ENCODE assay signal across 10 mouse cellular contexts in genomic region chr11:86954616-86955270, GRCm38 (mm10). TPM values are rescaled to one million over a fixed set of nuclear protein-coding genes. Genes with fewer than 3 reads are reported as not detected.
DNase-seq lines count a peak whose midpoint lies in the region; ATAC-seq and TF ChIP-seq lines count a peak whose summit lies in the region.
"Had no signal": no experiment of that assay in that cellular context is flagged by ENCODE, and none has a peak within 500 bp of the region (broad histone marks: within the 10 kb centered on the region; RNA-seq: fewer than 3 reads in every experiment).

No protein-coding gene starts in this region.

- no peaks in the 10 kb centered on the region for H3K36me3 ChIP-seq in hindbrain, embryonic 13.5 days
- H3K36me3 ChIP-seq in hindbrain, postnatal 0 days (ENCODE audit: insufficient read depth, low read length), result no peaks in the 10 kb centered on the region
- H3K36me3 ChIP-seq in forebrain, embryonic 10.5 days (replicated peaks), result no peaks in the 10 kb centered on the region
- H3K36me3 ChIP-seq: midbrain, embryonic 13.5 days had no signal

- WGBS in hindbrain, embryonic 13.5 days, result 79% methylated on average over 15 of the region's 15 CpGs
- 66% methylated on average over 15 of the region's 15 CpGs for WGBS in hindbrain, postnatal 0 days
- WGBS in forebrain, embryonic 10.5 days, result 88% methylated on average over 15 of the region's 15 CpGs

- H3K27me3 ChIP-seq in hindbrain, embryonic 13.5 days, result no peaks in the 10 kb centered on the region
- no peaks in the 10 kb centered on the region for H3K27me3 ChIP-seq in hindbrain, postnatal 0 days (ENCODE audit: insufficient read depth, low read length)
- no peaks in the 10 kb centered on the region for H3K27me3 ChIP-seq in forebrain, embryonic 10.5 days (ENCODE audit: poor library complexity, severe bottlenecking)
- H3K27me3 ChIP-seq: midbrain, embryonic 13.5 days had no signal

- H3K4me1 ChIP-seq in hindbrain, embryonic 13.5 days (replicated peaks), result peaks cover 44% of the 10 kb centered on the region
- H3K4me1 ChIP-seq in hindbrain, postnatal 0 days (ENCODE audit: insufficient read depth, low read length), result peaks cover 4% of the 10 kb centered on the region; the same call in 1 of the 2 replicates
- H3K4me1 ChIP-seq in forebrain, embryonic 10.5 days, result peaks cover 61% of the 10 kb centered on the region

- ATAC-seq in hindbrain, embryonic 13.5 days (ENCODE audit: low FRiP score), result no peak
- no peak for ATAC-seq in hindbrain, postnatal 0 days
- ATAC-seq: midbrain, embryonic 13.5 days had no signal

- no peak overlapping the region for H3K4me2 ChIP-seq in hindbrain, embryonic 13.5 days
- no peak overlapping the region for H3K4me2 ChIP-seq in hindbrain, postnatal 0 days (ENCODE audit: low read depth, low read length)
- H3K4me2 ChIP-seq: midbrain, embryonic 13.5 days had no signal

- 0 out of 2 replicates have a peak overlapping the region, but pooled peaks have one; percentile 18 for H3K27ac ChIP-seq in hindbrain, embryonic 13.5 days
- H3K27ac ChIP-seq in hindbrain, postnatal 0 days, result no peak overlapping the region
- no peak overlapping the region for H3K27ac ChIP-seq in forebrain, embryonic 10.5 days
- H3K27ac ChIP-seq: midbrain, embryonic 13.5 days had no signal

- H3K9ac ChIP-seq in hindbrain, embryonic 13.5 days, result no peak overlapping the region
- H3K9ac ChIP-seq in hindbrain, postnatal 0 days (replicated peaks; ENCODE audit: low read length), result no peak overlapping the region
- H3K9ac ChIP-seq: midbrain, embryonic 13.5 days had no signal

- no peaks in the 10 kb centered on the region for H3K9me3 ChIP-seq in hindbrain, embryonic 13.5 days
- H3K9me3 ChIP-seq in hindbrain, postnatal 0 days (ENCODE audit: low read length), result no peaks in the 10 kb centered on the region
- no peaks in the 10 kb centered on the region for H3K9me3 ChIP-seq in forebrain, embryonic 10.5 days
- H3K9me3 ChIP-seq: midbrain, embryonic 13.5 days had no signal

- no peak overlapping the region for H3K4me3 ChIP-seq in hindbrain, embryonic 13.5 days
- H3K4me3 ChIP-seq in hindbrain, postnatal 0 days (ENCODE audit: low read length), result no peak overlapping the region
- H3K4me3 ChIP-seq in forebrain, embryonic 10.5 days, result no peak overlapping the region
- H3K4me3 ChIP-seq: midbrain, embryonic 13.5 days had no signal

- no peak for DNase-seq in hindbrain, postnatal 0 days (ENCODE audit: low spot score)
- peak; percentile 69 to 80 for DNase-seq in heart, adult 18-20 months
- peak; percentile 55 for DNase-seq in heart, postnatal 4 days
- DNase-seq in lung, postnatal 14 days, result peak; percentile 50
- DNase-seq in forebrain, embryonic 10.5 days (ENCODE audit: extremely low spot score, low spot score), result no peak
- DNase-seq in layer of hippocampus, postnatal 36 days, result no peak
- no peak for DNase-seq in thymus, postnatal 36 days
- DNase-seq: cerebellum, adult 9-11 months had no signal

- TF ChIP-seq CTCF in hindbrain, postnatal 0 days (IDR thresholded peaks at IDR 0.05; ENCODE audit: low read depth), result no peak

RNA-seq across cellular contexts. Expression of gene Ypel2, which starts 38.8 kb away (rescaled TPM):
- polyA plus RNA-seq in hindbrain, embryonic 13.5 days (2015; fragmentation: Nextera tagmentation; extraction: Ambion mirVana), result 4.7 and 5.0 TPM in 2 replicates
- 2.7 and 4.6 TPM in 2 replicates for total RNA-seq in hindbrain, postnatal 0 days (2014; rRNA removed)
- polyA plus RNA-seq in hindbrain, postnatal 0 days (2015; fragmentation: Nextera tagmentation; extraction: Ambion mirVana), result 3.4 and 3.6 TPM in 2 replicates
- 10 to 100 TPM; 21.4 to 25.5 TPM for total RNA-seq in heart, adult 18-20 months (2021)
- total RNA-seq in heart, postnatal 4 days (2021), result 10 to 100 TPM; 18.9 to 22.7 TPM
- polyA plus RNA-seq in forebrain, embryonic 10.5 days (2016; fragmentation: Nextera tagmentation; extraction: Ambion mirVana), result 2.9 and 3.2 TPM in 2 replicates
- total RNA-seq in layer of hippocampus, postnatal 36 days (2021), result 10 to 100 TPM; 27.5 to 29.0 TPM

Comparison
In these comparisons a context has a peak if more than half of its experiments do, and no peak if none do; other contexts are left out.
1. DNase-seq: peak in heart, adult 18-20 months (2 of 2), heart, postnatal 4 days (single experiment) and lung, postnatal 14 days (single experiment); none in hindbrain, postnatal 0 days (single experiment), forebrain, embryonic 10.5 days (single experiment), layer of hippocampus, postnatal 36 days (0 of 2) and thymus, postnatal 36 days (0 of 2).